Mouse (Mus musculus) MEL (cell line): ENCODE measurements around the gene Sipa1l2. TPM values are rescaled to one million over a fixed set of nuclear protein-coding genes. Genes with fewer than 3 reads are reported as not detected.

ENCODE experiments used
- DNase-seq: peaks from one replicate; pipeline ENCODE4 v3.0.0; 2011; ENCODE audit warnings: low read depth, low spot score
- H3K27ac ChIP-seq: 2 replicates; pipeline ENCODE4 v1.5.1; 2012; ENCODE audit warnings: low read depth, mild to moderate bottlenecking, control low read depth, low read length, moderate library complexity; ENCODE audit not compliant: control insufficient read depth
- H3K27me3 ChIP-seq, 2 experiments: fragments of 150-350 bp in 1 of 2; sonication (generic) in 1 of 2; 2 replicates each; pipeline ENCODE4 v1.6.1; 2012; ENCODE audit warnings: low read length in 2 of 2, mild to moderate bottlenecking in 2 of 2, improper control_type of control experiment in 1 of 2, moderate library complexity in 1 of 2; ENCODE audit not compliant: insufficient read depth in 2 of 2, control insufficient read depth in 1 of 2
- H3K36me3 ChIP-seq, 2 experiments: 2 replicates each; pipeline ENCODE4 v1.6.1; 2012 to 2014; ENCODE audit warnings: low read length in 2 of 2, improper control_type of control experiment in 1 of 2, inconsistent platforms in 1 of 2, mild to moderate bottlenecking in 1 of 2; ENCODE audit not compliant: insufficient read depth in 2 of 2, control insufficient read depth in 1 of 2
- H3K4me1 ChIP-seq, 2 experiments: fragments of 150-350 bp in 1 of 2; sonication (generic) in 1 of 2; 2 replicates each; pipeline ENCODE4 v1.6.1; 2012; ENCODE audit warnings: low read length in 2 of 2, improper control_type of control experiment in 1 of 2, mild to moderate bottlenecking in 1 of 2; ENCODE audit not compliant: insufficient read depth in 2 of 2, control insufficient read depth in 1 of 2
- H3K4me3 ChIP-seq, 2 experiments: fragments of 150-350 bp in 1 of 2; sonication (generic) in 1 of 2; 2 replicates each; pipeline ENCODE4 v1.5.1; 2012; ENCODE audit warnings: low read depth in 2 of 2, low read length in 2 of 2, mild to moderate bottlenecking in 2 of 2, moderate library complexity in 2 of 2, control low read depth in 1 of 2, improper control_type of control experiment in 1 of 2; ENCODE audit not compliant: control insufficient read depth in 1 of 2, insufficient read depth in 1 of 2
- H3K79me2 ChIP-seq: 2 replicates; pipeline ENCODE4 v1.6.1; 2012; ENCODE audit warnings: mild to moderate bottlenecking, low read length, moderate library complexity; ENCODE audit not compliant: control insufficient read depth, poor library complexity, insufficient read depth
- H3K9ac ChIP-seq: 2 replicates; pipeline ENCODE4 v1.6.1; 2012; ENCODE audit warnings: low read depth, mild to moderate bottlenecking, control low read depth, low read length, moderate library complexity; ENCODE audit not compliant: control insufficient read depth, poor library complexity, severe bottlenecking
- H3K9me3 ChIP-seq: fragments of 150-350 bp; sonication (generic); replicated peaks from 2 replicates; pipeline ENCODE4 v1.6.1; 2012; ENCODE audit warnings: mild to moderate bottlenecking, low read length, improper control_type of control experiment, moderate library complexity; ENCODE audit not compliant: insufficient read depth
- BHLHE40 ChIP-seq: IDR thresholded peaks from 2 replicates; pipeline ENCODE4 v1.6.1; 2012; ENCODE audit warnings: low read depth, mild to moderate bottlenecking, inconsistent platforms, low read length, improper control_type of control experiment, borderline replicate concordance
- CHD1 ChIP-seq: IDR thresholded peaks from 2 replicates; pipeline ENCODE4 v1.6.1; 2012; ENCODE audit warnings: low read depth, mild to moderate bottlenecking, inconsistent platforms, low read length, improper control_type of control experiment
- CTCF ChIP-seq, 3 experiments: IDR thresholded peaks in 2 of 3; conservative IDR thresholded peaks in 1 of 3; 2 replicates each; pipeline ENCODE4 v1.5.1; 2011 to 2012; ENCODE audit warnings: low read length in 3 of 3, low read depth in 2 of 3, mild to moderate bottlenecking in 2 of 3, improper control_type of control experiment in 1 of 3, inconsistent platforms in 1 of 3, mixed read lengths in 1 of 3, moderate library complexity in 1 of 3; ENCODE audit not compliant: control insufficient read depth in 1 of 3, insufficient read depth in 1 of 3, poor library complexity in 1 of 3, severe bottlenecking in 1 of 3
- E2F4 ChIP-seq: IDR thresholded peaks from 2 replicates; pipeline ENCODE4 v1.6.1; 2011; ENCODE audit warnings: low read depth, low read length, improper control_type of control experiment, borderline replicate concordance
- EP300 ChIP-seq, 2 experiments: IDR thresholded peaks; 2 replicates each; pipeline ENCODE4 v1.6.1; 2011; ENCODE audit warnings: improper control_type of control experiment in 2 of 2, low read length in 2 of 2, low read depth in 1 of 2, mild to moderate bottlenecking in 1 of 2
- ETS1 ChIP-seq: IDR thresholded peaks from 2 replicates; pipeline ENCODE4 v1.6.1; 2012; ENCODE audit warnings: low read depth, mild to moderate bottlenecking, inconsistent platforms, low read length, improper control_type of control experiment, moderate library complexity
- GABPA ChIP-seq: IDR thresholded peaks from 2 replicates; pipeline ENCODE4 v1.6.1; 2012; ENCODE audit warnings: low read depth, mild to moderate bottlenecking, inconsistent platforms, low read length, improper control_type of control experiment, moderate library complexity
- GATA1 ChIP-seq: IDR thresholded peaks from 2 replicates; pipeline ENCODE4 v1.6.1; 2011; ENCODE audit warnings: low read depth, low read length, improper control_type of control experiment
- KAT2A ChIP-seq: conservative IDR thresholded peaks from 2 replicates; pipeline ENCODE4 v1.6.1; 2012; ENCODE audit warnings: low read depth, low read length, improper control_type of control experiment, inconsistent platforms
- MYB ChIP-seq: IDR thresholded peaks from 2 replicates; pipeline ENCODE4 v1.6.1; 2011; ENCODE audit warnings: mild to moderate bottlenecking, low read depth, low read length, improper control_type of control experiment
- NELFE ChIP-seq: IDR thresholded peaks from 2 replicates; pipeline ENCODE4 v1.6.1; 2011; ENCODE audit warnings: low read depth, low read length, improper control_type of control experiment
- POLR2AphosphoS2 ChIP-seq: IDR thresholded peaks from 2 replicates; pipeline ENCODE4 v1.6.1; 2011; ENCODE audit warnings: low read length, improper control_type of control experiment
- POLR2AphosphoS5 ChIP-seq: IDR thresholded peaks from 2 replicates; pipeline ENCODE4 v1.6.1; 2012; ENCODE audit warnings: low read depth, borderline replicate concordance, mild to moderate bottlenecking, inconsistent platforms, low read length, moderate library complexity, mixed read lengths
- SMC3 ChIP-seq: IDR thresholded peaks from 2 replicates; pipeline ENCODE4 v1.6.1; 2011; ENCODE audit warnings: low read depth, low read length, improper control_type of control experiment
- TAL1 ChIP-seq: IDR thresholded peaks from 2 replicates; pipeline ENCODE4 v1.6.1; 2012; ENCODE audit warnings: mild to moderate bottlenecking, inconsistent platforms, low read length, moderate library complexity, mixed read lengths
- UBTF ChIP-seq: IDR thresholded peaks from 2 replicates; pipeline ENCODE4 v1.6.1; 2012; ENCODE audit warnings: low read depth, mild to moderate bottlenecking, inconsistent platforms, low read length, improper control_type of control experiment, moderate library complexity, borderline replicate concordance; ENCODE audit not compliant: insufficient read depth
- USF1 ChIP-seq: IDR thresholded peaks from 2 replicates; pipeline ENCODE4 v1.6.1; 2014; ENCODE audit warnings: low read depth, mild to moderate bottlenecking, inconsistent platforms, low read length, improper control_type of control experiment, moderate library complexity
- USF2 ChIP-seq, 2 experiments: IDR thresholded peaks; 2 replicates each; pipeline ENCODE4 v1.6.1; 2011 to 2012; ENCODE audit warnings: improper control_type of control experiment in 2 of 2, low read length in 2 of 2, borderline replicate concordance in 1 of 2, inconsistent platforms in 1 of 2, low read depth in 1 of 2, mild to moderate bottlenecking in 1 of 2; ENCODE audit not compliant: insufficient read depth in 1 of 2
- ZC3H11A ChIP-seq: IDR thresholded peaks from 2 replicates; pipeline ENCODE4 v1.6.1; 2012; ENCODE audit warnings: low read depth, mild to moderate bottlenecking, inconsistent platforms, low read length, improper control_type of control experiment
- ZMIZ1 ChIP-seq: IDR thresholded peaks from 2 replicates; pipeline ENCODE4 v1.6.1; 2012; ENCODE audit warnings: low read depth, mild to moderate bottlenecking, inconsistent platforms, low read length, improper control_type of control experiment, moderate library complexity
- ZNF384 ChIP-seq: IDR thresholded peaks from 2 replicates; pipeline ENCODE4 v1.6.1; 2012; ENCODE audit warnings: low read depth, mild to moderate bottlenecking, inconsistent platforms, low read length, improper control_type of control experiment
- polyA plus RNA-seq, 2 experiments: library from polyadenylated mRNA; stranded (reverse) in 1 of 2; unstranded in 1 of 2; fragments of >175 nt in 1 of 2; fragments of >200 nt in 1 of 2; gene quantifications; 2 replicates each; pipeline versions ENCODE4 v1.2.1 to v1.2.4; 2012; ENCODE audit warnings: low replicate concordance in 2 of 2, low read depth in 1 of 2; ENCODE audit not compliant: insufficient read length in 2 of 2, insufficient read depth in 1 of 2, missing spikeins in 1 of 2
- total RNA-seq: library from RNA; depleted of rRNA; stranded (reverse); fragments of 300-350 nt; gene quantifications from 2 replicates; pipeline ENCODE4 v1.2.3, GENCODE M21; 2012

The Sipa1l2 gene
- total and polyA plus RNA-seq, 3 experiments: not detected

DNA sequence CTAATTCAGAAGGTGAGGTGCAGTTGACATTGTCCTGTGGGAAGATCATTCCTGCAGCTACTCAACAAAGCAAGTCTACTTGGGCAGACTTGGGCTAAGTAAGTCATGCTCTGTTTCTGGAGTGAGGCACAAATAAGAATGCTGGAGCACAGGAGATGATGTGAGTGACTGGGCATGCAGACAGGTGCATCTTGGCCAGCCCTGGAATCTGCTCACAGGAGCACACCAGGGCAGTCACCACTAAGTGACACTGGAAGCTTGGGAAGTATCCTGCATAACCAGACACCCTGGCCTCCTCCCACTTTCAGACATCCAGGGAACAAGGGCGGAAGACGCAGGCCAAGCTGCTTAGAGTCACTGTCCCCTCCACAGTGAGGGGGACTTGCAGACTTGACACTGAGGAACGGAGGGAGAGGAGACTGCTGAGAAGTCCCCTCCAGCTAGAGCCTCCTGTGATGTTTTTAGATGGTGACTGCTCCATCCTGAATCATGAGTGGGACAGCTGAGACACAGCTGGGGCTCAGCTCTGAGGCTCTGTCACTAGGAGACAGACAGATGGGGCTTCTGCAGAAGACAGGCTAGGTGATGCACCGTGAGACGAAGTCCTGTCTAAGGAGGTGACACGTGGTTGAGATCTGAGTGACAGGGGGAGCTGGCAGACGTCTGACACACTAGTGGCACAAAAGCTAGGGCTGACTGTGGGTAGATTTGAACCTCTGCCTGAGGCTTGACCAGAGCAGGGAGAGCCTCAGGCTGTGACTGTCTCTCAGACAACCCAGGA, 134.1 kb downstream of the Sipa1l2 start:
- Histone ChIP-seq H3K9ac (no peak overlapping the region), H3K36me3 (no peaks in the 10 kb centered on the region), H3K4me1 (no peaks in the 10 kb centered on the region), H3K4me3 (no peak overlapping the region)
- no peak for TF ChIP-seq POLR2AphosphoS2
- no peak for TF ChIP-seq TAL1
- TF ChIP-seq BHLHE40: no peak
- no peak for TF ChIP-seq CHD1
- TF ChIP-seq MYB: no peak
- TF ChIP-seq, all 39 proteins: peak for 0
- no peak overlapping the region for H3K27ac ChIP-seq
- H3K27me3 ChIP-seq: no peaks in the 10 kb centered on the region
- no peaks in the 10 kb centered on the region for H3K9me3 ChIP-seq
- no peak for DNase-seq
- H3K79me2 ChIP-seq: no peaks in the 10 kb centered on the region

DNA sequence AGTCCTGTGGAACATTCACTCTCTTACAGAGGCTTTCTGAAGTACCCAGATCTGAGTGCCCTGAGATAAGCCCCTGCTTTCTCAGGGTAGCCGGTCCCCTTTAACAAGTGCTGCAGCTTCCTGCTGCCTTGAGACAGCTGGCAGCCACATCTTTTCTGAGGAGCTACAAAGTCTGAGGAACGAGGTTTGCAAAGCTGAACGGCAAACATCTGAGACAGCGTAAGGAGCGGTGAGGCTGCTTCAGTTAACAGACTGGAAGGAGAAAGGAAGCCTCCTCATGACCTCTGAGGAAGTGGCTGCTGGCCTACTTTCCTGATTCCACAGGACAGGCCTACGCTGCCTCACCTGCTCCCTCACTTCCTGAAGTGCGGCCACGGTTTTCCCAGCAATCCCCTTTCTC, 135.5 kb downstream of the Sipa1l2 start:
- H3K4me1 ChIP-seq: no peaks in the 10 kb centered on the region

GRCm38 (mm10) chr8:125431321-125431720, 138.3 kb downstream of the Sipa1l2 start:
- no peaks in the 10 kb centered on the region for H3K9me3 ChIP-seq

More for the DNA sequence above, 135.5 kb downstream of the Sipa1l2 start:
- Histone ChIP-seq H3K27me3 (no peaks in the 10 kb centered on the region), H3K79me2 (no peaks in the 10 kb centered on the region), H3K36me3 (no peaks in the 10 kb centered on the region), H3K9me3 (no peaks in the 10 kb centered on the region), H3K27ac (no peak overlapping the region), H3K4me3 (no peak overlapping the region), H3K9ac (no peak overlapping the region)
- TF ChIP-seq E2F4: no peak
- DNase-seq: no peak

DNA sequence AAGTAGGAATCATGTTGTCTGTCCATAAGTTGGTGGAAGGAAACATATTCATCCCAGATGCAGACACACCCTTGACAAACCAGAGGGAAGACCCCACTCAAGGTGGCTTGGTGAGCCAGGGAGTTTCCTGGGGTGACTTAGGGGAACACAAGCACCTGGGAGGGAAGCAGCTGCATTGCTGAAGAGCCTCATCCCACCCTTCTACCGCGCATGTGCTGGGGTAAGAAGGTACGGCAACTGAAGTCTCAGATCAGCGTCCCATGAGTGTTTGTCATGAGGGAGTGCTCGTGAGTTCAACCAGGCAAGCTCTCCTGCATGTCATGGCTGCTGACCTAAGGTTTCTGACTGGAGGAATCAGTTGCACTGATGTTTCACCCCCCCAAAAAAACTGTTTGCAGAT, 138.8 kb downstream of the Sipa1l2 start:
- DNase-seq: no peak
- Histone ChIP-seq H3K27me3 (no peaks in the 10 kb centered on the region), H3K79me2 (no peaks in the 10 kb centered on the region), H3K27ac (no peak overlapping the region), H3K4me1 (no peaks in the 10 kb centered on the region), H3K9me3 (no peaks in the 10 kb centered on the region), H3K4me3 (no peak overlapping the region), H3K9ac (no peak overlapping the region), H3K36me3 (no peaks in the 10 kb centered on the region)
- TF ChIP-seq KAT2A (no peak), POLR2AphosphoS5 (no peak), CTCF (IDR thresholded peaks at IDR 0.05 in 2 of 3, conservative IDR thresholded peaks at IDR 0.05 in 1 of 3; ENCODE audit: control insufficient read depth in 1 of 3, insufficient read depth in 1 of 3, low read depth in 2 of 3, low read length in 3 of 3, poor library complexity in 1 of 3, severe bottlenecking in 1 of 3) (no peak), UBTF (no peak), GATA1 (no peak), E2F4 (no peak), USF1 (no peak), ZNF384 (no peak), NELFE (no peak), GABPA (no peak), USF2 (IDR thresholded peaks at IDR 0.05; ENCODE audit: borderline replicate concordance in 1 of 2, insufficient read depth in 1 of 2, low read depth in 1 of 2, low read length in 2 of 2) (no peak), ZC3H11A (no peak), EP300 (IDR thresholded peaks at IDR 0.05; ENCODE audit: low read depth in 1 of 2, low read length in 2 of 2) (no peak)

More at GRCm38 (mm10) chr8:125431321-125431720, 138.3 kb downstream of the Sipa1l2 start:
- Histone ChIP-seq H3K9ac (no peak overlapping the region), H3K79me2 (no peaks in the 10 kb centered on the region), H3K27ac (no peak overlapping the region), H3K27me3 (no peaks in the 10 kb centered on the region), H3K4me3 (no peak overlapping the region), H3K36me3 (no peaks in the 10 kb centered on the region), H3K4me1 (no peaks in the 10 kb centered on the region)
- no peak for TF ChIP-seq POLR2AphosphoS2
- no peak for TF ChIP-seq SMC3
- TF ChIP-seq ETS1: no peak
- no peak for TF ChIP-seq ZMIZ1
- TF ChIP-seq MYB: no peak
- TF ChIP-seq GATA1: no peak
- DNase-seq: no peak
